18 mouse cellular contexts compared by ENCODE assay signal in genomic region chr1:84199890-84200289, GRCm38 (mm10).
A peak's percentile ranks its signal among the peaks of the same experiment; 100 is the strongest.
DNase-seq lines count a peak whose midpoint lies in the region; ATAC-seq and TF ChIP-seq lines count a peak whose summit lies in the region.
"Had no signal": no experiment of that assay in that cellular context is flagged by ENCODE, and none has a peak within 500 bp of the region (broad histone marks: within the 10 kb centered on the region; RNA-seq: fewer than 3 reads in every experiment).

No protein-coding gene starts in this region.

- peaks cover 92% of the 10 kb centered on the region for H3K79me2 ChIP-seq in macrophage (ENCODE audit: inconsistent target)

- 47% methylated on average over 2 of the region's 2 CpGs for WGBS in kidney, postnatal 0 days
- WGBS in macrophage (ENCODE audit: missing documents) = 30% methylated on average over 2 of the region's 2 CpGs

- no peaks in the 10 kb centered on the region for H3K4me1 ChIP-seq in kidney, postnatal 0 days (replicated peaks; ENCODE audit: insufficient read depth, low read length)
- H3K4me1 ChIP-seq: embryonic facial prominence, embryonic 10.5 days; forebrain, embryonic 13.5 days; heart, embryonic 12.5 days; hindbrain, embryonic 10.5 days had no signal

- POLR2A ChIA-PET in Patski (lab: Charles Lee) = no interaction called here

- no peak overlapping the region for H3K4me3 ChIP-seq in kidney, postnatal 0 days (replicated peaks; ENCODE audit: low read depth, low read length)
- no peak overlapping the region for H3K4me3 ChIP-seq in macrophage (ENCODE audit: inconsistent target)
- H3K4me3 ChIP-seq in gastrocnemius, adult 2 months = no peak overlapping the region
- H3K4me3 ChIP-seq: embryonic facial prominence, embryonic 10.5 days; forebrain, embryonic 13.5 days; heart, embryonic 12.5 days; hindbrain, embryonic 10.5 days had no signal

- in situ Hi-C loops in Patski (cut with MboI; ENCODE audit: low pct_unique_long_range_greater_than_20kb) = no loop called here

- H3K36me3 ChIP-seq in kidney, postnatal 0 days (ENCODE audit: insufficient read depth, low read length) = no peaks in the 10 kb centered on the region
- no peaks in the 10 kb centered on the region for H3K36me3 ChIP-seq in macrophage (ENCODE audit: inconsistent target)
- H3K36me3 ChIP-seq: embryonic facial prominence, embryonic 10.5 days; heart, embryonic 12.5 days; hindbrain, embryonic 10.5 days had no signal

- peak; percentile 41 for DNase-seq in kidney, postnatal 0 days (ENCODE audit: low spot score)
- DNase-seq in kidney, postnatal 10 days = no peak
- no peak for DNase-seq in Patski (ENCODE audit: low read depth, low spot score)
- DNase-seq in layer of hippocampus, adult 8-10 months (ENCODE audit: low spot score in 2 of 2) = no peak
- no peak for DNase-seq in right cerebral cortex, postnatal 14 days
- no peak for DNase-seq in gastrocnemius, adult 2 months
- DNase-seq: adrenal gland, postnatal 14 days; cerebellum, adult 18-20 months; cerebellum, adult 9-11 months; cerebellum, postnatal 36 days; forebrain, postnatal 0 days; gastrocnemius, postnatal 36 days had no signal

- H3K9ac ChIP-seq in kidney, postnatal 0 days (ENCODE audit: low read depth, low read length) = no peak overlapping the region
- H3K9ac ChIP-seq: forebrain, embryonic 13.5 days; forebrain, postnatal 0 days; heart, embryonic 12.5 days; hindbrain, embryonic 14.5 days had no signal

- CTCF ChIA-PET in Patski (lab: Charles Lee) = no interaction called here

- no peaks in the 10 kb centered on the region for H3K9me3 ChIP-seq in kidney, postnatal 0 days (replicated peaks; ENCODE audit: low read length)
- H3K9me3 ChIP-seq: embryonic facial prominence, embryonic 10.5 days; forebrain, embryonic 13.5 days; heart, embryonic 12.5 days; hindbrain, embryonic 10.5 days had no signal

- no peak overlapping the region for H3K27ac ChIP-seq in kidney, postnatal 0 days
- peak overlapping the region; percentile 36 for H3K27ac ChIP-seq in macrophage
- H3K27ac ChIP-seq in gastrocnemius, adult 2 months = no peak overlapping the region
- H3K27ac ChIP-seq: embryonic facial prominence, embryonic 10.5 days; forebrain, embryonic 13.5 days; hindbrain, embryonic 10.5 days; hindbrain, embryonic 14.5 days had no signal

- intact Hi-C loops in gastrocnemius, adult 2 months (cut with DNase I) = no loop called here

- no peaks in the 10 kb centered on the region for H3K27me3 ChIP-seq in kidney, postnatal 0 days (ENCODE audit: insufficient read depth, low read length)
- no peaks in the 10 kb centered on the region for H3K27me3 ChIP-seq in Patski
- H3K27me3 ChIP-seq: forebrain, embryonic 13.5 days; heart, embryonic 12.5 days had no signal

- no peak for TF ChIP-seq CTCF in kidney, postnatal 0 days (IDR thresholded peaks at IDR 0.05; ENCODE audit: low read depth)
- no peak for TF ChIP-seq CTCF in Patski (IDR thresholded peaks at IDR 0.05)
- no peak for TF ChIP-seq CTCF in gastrocnemius, adult 2 months (IDR thresholded peaks at IDR 0.05)

- H3K4me2 ChIP-seq in kidney, postnatal 0 days (ENCODE audit: low read length) = no peak overlapping the region
- H3K4me2 ChIP-seq: forebrain, embryonic 13.5 days; heart, embryonic 12.5 days; hindbrain, embryonic 14.5 days had no signal

- no peak for ATAC-seq in kidney, postnatal 0 days (replicated peaks; ENCODE audit: low FRiP score, low read depth)
- peak; percentile 31 for ATAC-seq in Patski
- ATAC-seq: forebrain, embryonic 13.5 days; forebrain, postnatal 0 days had no signal
